Mouse (Mus musculus) olfactory bulb, adult 2 months (tissue): Measurements from ENCODE around the gene Cpxm2.

Source experiments
- CTCF ChIP-seq: fragments of 200-500 bp; IDR thresholded peaks from 2 replicates; pipeline ENCODE4 v1.5.1; 2012; ENCODE audit warnings: low read depth, mild to moderate bottlenecking, low read length, moderate library complexity; ENCODE audit not compliant: insufficient read depth
- POLR2A ChIP-seq: fragments of 200-500 bp; IDR thresholded peaks from 2 replicates; pipeline ENCODE4 v1.6.1; 2012; ENCODE audit warnings: mild to moderate bottlenecking, low read depth, low read length, moderate library complexity; ENCODE audit not compliant: insufficient read depth

GRCm38 (mm10) chr7:132153725-132154147, 803 bp downstream of the Cpxm2 start:
- TF ChIP-seq POLR2A (no peak), CTCF (no peak)
